Mouse (Mus musculus): Measurements from ENCODE around the gene Pttg1. TPM values are rescaled to one million over a fixed set of nuclear protein-coding genes. Genes with fewer than 3 reads are reported as not detected.

The Pttg1 gene
- polyA plus RNA-seq, 1 experiment from 2014 or later, result 180 TPM

- DNase-seq (ENCODE audit: low spot score), result no peak
- no peak overlapping the region for H3K4me3 ChIP-seq (replicated peaks; ENCODE audit: low read depth, low read length)
- 93% methylated on average over 25 of the region's 25 CpGs for WGBS
- H3K9me3 ChIP-seq (replicated peaks; ENCODE audit: low read length), result no peaks in the 10 kb centered on the region; the same call in 1 of the 2 replicates
- H3K4me2 ChIP-seq (ENCODE audit: low read length), result no peak overlapping the region
- no peak overlapping the region for H3K27ac ChIP-seq
- ATAC-seq (replicated peaks; ENCODE audit: low FRiP score, low read depth), result no peak
- no peaks in the 10 kb centered on the region for H3K36me3 ChIP-seq (ENCODE audit: insufficient read depth, low read length)
- H3K4me1 ChIP-seq (replicated peaks; ENCODE audit: insufficient read depth, low read length), result no peaks in the 10 kb centered on the region
- TF ChIP-seq CTCF (IDR thresholded peaks at IDR 0.05; ENCODE audit: low read depth), result no peak
- H3K9ac ChIP-seq (ENCODE audit: low read depth, low read length), result no peak overlapping the region
- H3K27me3 ChIP-seq (ENCODE audit: insufficient read depth, low read length), result no peaks in the 10 kb centered on the region
Observed at GRCm38 (mm10) chr11:43463204-43463603, 37.2 kb upstream of the Pttg1 start.

GRCm38 (mm10) chr11:43452266-43452665, 26.2 kb upstream of the Pttg1 start:
- Histone ChIP-seq H3K27me3 (ENCODE audit: insufficient read depth, low read length) (no peaks in the 10 kb centered on the region), H3K4me2 (ENCODE audit: low read length) (no peak overlapping the region), H3K4me3 (replicated peaks; ENCODE audit: low read depth, low read length) (no peak overlapping the region), H3K9me3 (replicated peaks; ENCODE audit: low read length) (no peaks in the 10 kb centered on the region), H3K4me1 (replicated peaks; ENCODE audit: insufficient read depth, low read length) (no peaks in the 10 kb centered on the region), H3K36me3 (ENCODE audit: insufficient read depth, low read length) (peaks cover 3% of the 10 kb centered on the region), H3K9ac (ENCODE audit: low read depth, low read length) (no peak overlapping the region), H3K27ac (no peak overlapping the region)
- peak; percentile 65 for TF ChIP-seq CTCF (IDR thresholded peaks at IDR 0.05; ENCODE audit: low read depth)
- WGBS, result 64% methylated on average over 2 of the region's 2 CpGs
- DNase-seq (ENCODE audit: low spot score) (peak; percentile 38), ATAC-seq (replicated peaks; ENCODE audit: low FRiP score, low read depth) (no peak)

- H3K9me3 ChIP-seq (replicated peaks; ENCODE audit: low read length), result no peaks in the 10 kb centered on the region
- DNase-seq (ENCODE audit: low spot score), result no peak
- no peaks in the 10 kb centered on the region for H3K27me3 ChIP-seq (ENCODE audit: insufficient read depth, low read length)
- H3K27ac ChIP-seq, result no peak overlapping the region
- no peak overlapping the region for H3K4me2 ChIP-seq (ENCODE audit: low read length)
- TF ChIP-seq CTCF (IDR thresholded peaks at IDR 0.05; ENCODE audit: low read depth), result no peak
- 65% methylated on average over 4 of the region's 4 CpGs for WGBS
- H3K4me3 ChIP-seq (replicated peaks; ENCODE audit: low read depth, low read length), result no peak overlapping the region
- peaks cover 10% of the 10 kb centered on the region for H3K36me3 ChIP-seq (ENCODE audit: insufficient read depth, low read length)
- H3K4me1 ChIP-seq (replicated peaks; ENCODE audit: insufficient read depth, low read length), result no peaks in the 10 kb centered on the region
- H3K9ac ChIP-seq (ENCODE audit: low read depth, low read length), result no peak overlapping the region
- no peak for ATAC-seq (replicated peaks; ENCODE audit: low FRiP score, low read depth)
Observed at GRCm38 (mm10) chr11:43451322-43451721, 25.3 kb upstream of the Pttg1 start.

GRCm38 (mm10) chr11:43449916-43450315, 23.9 kb upstream of the Pttg1 start:
- H3K9me3 ChIP-seq (replicated peaks; ENCODE audit: low read length), result no peaks in the 10 kb centered on the region
- no peak overlapping the region for H3K27ac ChIP-seq
- peaks cover 22% of the 10 kb centered on the region for H3K36me3 ChIP-seq (ENCODE audit: insufficient read depth, low read length)
- DNase-seq (ENCODE audit: low spot score), result no peak
- no peaks in the 10 kb centered on the region for H3K27me3 ChIP-seq (ENCODE audit: insufficient read depth, low read length)
- H3K4me2 ChIP-seq (ENCODE audit: low read length), result no peak overlapping the region
- WGBS, result 75% methylated on average over 2 of the region's 2 CpGs
- no peak overlapping the region for H3K9ac ChIP-seq (ENCODE audit: low read depth, low read length)
- TF ChIP-seq CTCF (IDR thresholded peaks at IDR 0.05; ENCODE audit: low read depth), result no peak
- no peaks in the 10 kb centered on the region for H3K4me1 ChIP-seq (replicated peaks; ENCODE audit: insufficient read depth, low read length)
- ATAC-seq (replicated peaks; ENCODE audit: low FRiP score, low read depth), result no peak
- no peak overlapping the region for H3K4me3 ChIP-seq (replicated peaks; ENCODE audit: low read depth, low read length)

- DNase-seq (ENCODE audit: low spot score), result no peak
- Histone ChIP-seq H3K27me3 (ENCODE audit: insufficient read depth, low read length) (no peaks in the 10 kb centered on the region), H3K4me2 (ENCODE audit: low read length) (no peak overlapping the region), H3K9me3 (replicated peaks; ENCODE audit: low read length) (no peaks in the 10 kb centered on the region), H3K27ac (no peak overlapping the region), H3K9ac (ENCODE audit: low read depth, low read length) (no peak overlapping the region), H3K36me3 (ENCODE audit: insufficient read depth, low read length) (peaks cover 80% of the 10 kb centered on the region), H3K4me1 (replicated peaks; ENCODE audit: insufficient read depth, low read length) (no peaks in the 10 kb centered on the region), H3K4me3 (replicated peaks; ENCODE audit: low read depth, low read length) (no peak overlapping the region)
- no peak for TF ChIP-seq CTCF (IDR thresholded peaks at IDR 0.05; ENCODE audit: low read depth)
- 93% methylated on average over 13 of the region's 13 CpGs for WGBS
- ATAC-seq (replicated peaks; ENCODE audit: low FRiP score, low read depth), result no peak
Observed at GRCm38 (mm10) chr11:43443183-43443582, 17.1 kb upstream of the Pttg1 start.

GRCm38 (mm10) chr11:43441121-43441520, 15.1 kb upstream of the Pttg1 start:
- no peak overlapping the region for H3K4me2 ChIP-seq (ENCODE audit: low read length)
- peaks cover 78% of the 10 kb centered on the region for H3K36me3 ChIP-seq (ENCODE audit: insufficient read depth, low read length)
- no peak for TF ChIP-seq CTCF (IDR thresholded peaks at IDR 0.05; ENCODE audit: low read depth)
- no peaks in the 10 kb centered on the region for H3K9me3 ChIP-seq (replicated peaks; ENCODE audit: low read length)
- DNase-seq (ENCODE audit: low spot score) (no peak), ATAC-seq (replicated peaks; ENCODE audit: low FRiP score, low read depth) (no peak)
- no peaks in the 10 kb centered on the region for H3K4me1 ChIP-seq (replicated peaks; ENCODE audit: insufficient read depth, low read length)
- no peak overlapping the region for H3K4me3 ChIP-seq (replicated peaks; ENCODE audit: low read depth, low read length)
- H3K9ac ChIP-seq (ENCODE audit: low read depth, low read length), result no peak overlapping the region
- H3K27ac ChIP-seq, result no peak overlapping the region
- H3K27me3 ChIP-seq (ENCODE audit: insufficient read depth, low read length), result no peaks in the 10 kb centered on the region
- 97% methylated on average over 10 of the region's 10 CpGs for WGBS

GRCm38 (mm10) chr11:43434024-43434407, 8.0 kb upstream of the Pttg1 start:
- DNase-seq (ENCODE audit: low spot score) (peak; percentile 15), ATAC-seq (replicated peaks; ENCODE audit: low FRiP score, low read depth) (peak; percentile 53)
- no peak for TF ChIP-seq CTCF (IDR thresholded peaks at IDR 0.05; ENCODE audit: low read depth)
- H3K9ac ChIP-seq (ENCODE audit: low read depth, low read length), result peak overlapping the region; percentile 86
- H3K4me3 ChIP-seq (replicated peaks; ENCODE audit: low read depth, low read length), result peak overlapping the region; percentile 90
- H3K4me2 ChIP-seq (ENCODE audit: low read length), result peak overlapping the region; percentile 58
- no peaks in the 10 kb centered on the region for H3K9me3 ChIP-seq (replicated peaks; ENCODE audit: low read length)
- WGBS, result 0% methylated on average over 9 of the region's 9 CpGs
- H3K36me3 ChIP-seq (ENCODE audit: insufficient read depth, low read length), result peaks cover 18% of the 10 kb centered on the region
- peak overlapping the region; percentile 77 for H3K27ac ChIP-seq
- H3K4me1 ChIP-seq (replicated peaks; ENCODE audit: insufficient read depth, low read length), result peaks cover 9% of the 10 kb centered on the region
- H3K27me3 ChIP-seq (ENCODE audit: insufficient read depth, low read length), result no peaks in the 10 kb centered on the region
